Mouse (Mus musculus) heart, embryonic 13.5 days (tissue): Measurements from ENCODE around the gene Tex22. TPM values are rescaled to one million over a fixed set of nuclear protein-coding genes. Genes with fewer than 3 reads are reported as not detected.

Experiments
- ATAC-seq: fragments of 200-750 bp; cut with Nextera tagmentation; 2 replicates; pipeline ENCODE4 v1.8.0; 2017; ENCODE audit warnings: moderate TSS enrichment; ENCODE audit not compliant: insufficient number of reproducible peaks, low FRiP score, low TSS enrichment; ENCODE audit errors: extremely low read depth
- H3K27ac ChIP-seq: fragments of 300-500 bp; sonication (generic); replicated peaks from 2 replicates; pipeline ENCODE4 v1.5.1; 2015; ENCODE audit warnings: moderate library complexity, mild to moderate bottlenecking, inconsistent platforms
- H3K27me3 ChIP-seq: fragments of 300-500 bp; sonication (generic); replicated peaks from 2 replicates; pipeline ENCODE4 v1.6.1; 2015; ENCODE audit warnings: mild to moderate bottlenecking, inconsistent platforms
- H3K36me3 ChIP-seq: fragments of 300-500 bp; sonication (generic); 2 replicates; pipeline ENCODE4 v1.6.1; 2015; ENCODE audit warnings: mild to moderate bottlenecking, inconsistent platforms
- H3K4me1 ChIP-seq: fragments of 300-500 bp; sonication (generic); 2 replicates; pipeline ENCODE4 v1.6.1; 2015; ENCODE audit warnings: inconsistent platforms
- H3K4me2 ChIP-seq: fragments of 300-500 bp; sonication (generic); 2 replicates; pipeline ENCODE4 v1.6.1; 2015; ENCODE audit warnings: inconsistent platforms, mild to moderate bottlenecking, moderate library complexity
- H3K4me3 ChIP-seq: fragments of 300-500 bp; sonication (generic); 2 replicates; pipeline ENCODE4 v1.5.1; 2015; ENCODE audit warnings: moderate library complexity, mild to moderate bottlenecking, inconsistent platforms
- H3K9ac ChIP-seq: fragments of 300-500 bp; sonication (generic); 2 replicates; pipeline ENCODE4 v1.6.1; 2015; ENCODE audit warnings: inconsistent platforms, mild to moderate bottlenecking, moderate library complexity
- H3K9me3 ChIP-seq: fragments of 300-500 bp; sonication (generic); 2 replicates; pipeline ENCODE4 v1.6.1; 2016; ENCODE audit warnings: inconsistent platforms
- WGBS: fragments of 180-500 bp; shearing (Covaris S2); methylation state at CpG from one replicate; pipeline ENCODE4 v1.1.7; 2015; ENCODE audit warnings: mixed read lengths; 5-methylcytosine and 5-hydroxymethylcytosine counted together
- polyA plus RNA-seq: library from polyadenylated mRNA; unstranded; fragments of >200 nt; fragmentation: Nextera tagmentation; extraction: Ambion mirVana; gene quantifications from 2 replicates; pipeline ENCODE4 v1.2.1, GENCODE M21; 2015

The Tex22 gene
- polyA plus RNA-seq, 1 experiment from 2014 or later = not detected

DNA sequence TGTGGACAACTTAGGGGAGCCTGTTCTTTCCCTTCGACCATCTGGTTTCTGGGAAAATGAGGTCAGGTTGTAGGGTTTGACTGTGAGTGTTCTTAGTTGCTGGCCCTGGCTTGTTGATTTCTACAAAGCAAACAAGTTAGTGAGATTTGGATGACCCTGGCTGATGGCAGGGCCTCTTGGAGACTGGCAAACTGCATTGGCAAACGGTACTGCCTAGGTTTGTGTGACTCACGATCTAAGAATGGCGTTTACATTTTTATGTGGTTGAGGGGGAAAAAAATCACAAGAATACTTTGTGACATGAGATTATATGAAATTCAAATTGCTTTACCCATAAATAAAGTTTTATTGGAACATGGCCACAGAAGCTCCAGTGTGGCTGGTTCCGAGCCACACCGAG lies 32.1 kb downstream of the Tex22 start:
- Histone ChIP-seq H3K4me1 (peaks cover 73% of the 10 kb centered on the region), H3K9ac (no peak overlapping the region)

DNA sequence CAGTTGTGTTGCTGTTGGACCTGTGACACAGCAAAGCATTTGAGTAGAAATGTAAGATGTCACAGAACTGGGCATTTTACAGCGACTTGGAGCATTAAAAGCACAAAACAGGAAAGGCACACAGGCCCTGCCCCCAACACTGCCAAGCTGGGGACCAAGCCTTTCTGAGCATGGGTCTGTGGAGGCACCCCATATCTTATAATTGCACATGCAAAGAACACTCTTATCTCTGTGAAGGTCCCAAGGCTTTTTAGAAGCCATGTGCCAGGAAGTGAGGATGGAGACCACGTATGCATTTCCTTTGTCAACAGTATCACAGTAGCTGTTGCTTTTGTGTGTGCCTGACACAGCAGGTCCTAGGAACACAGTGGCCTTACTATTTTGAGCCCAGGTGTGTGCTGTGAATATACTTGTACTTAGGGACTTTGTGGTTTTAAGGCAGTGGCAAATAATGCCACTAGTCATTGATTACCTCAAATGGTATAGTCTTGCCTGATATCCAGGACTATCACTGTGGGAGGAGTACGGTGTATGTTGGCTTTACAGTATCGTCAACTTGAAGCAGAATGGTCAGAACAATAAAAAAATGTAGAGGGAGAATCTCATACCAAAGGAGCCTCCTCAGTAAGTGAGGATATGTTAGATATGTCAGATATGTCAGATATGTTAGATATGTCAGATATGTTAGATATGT lies 33.3 kb downstream of the Tex22 start:
- no peak for ATAC-seq
- Histone ChIP-seq H3K27ac (peak overlapping the region; percentile 28; the same call in 1 of the 2 replicates), H3K4me1 (peaks cover 65% of the 10 kb centered on the region)

More for the DNA sequence above, 32.1 kb downstream of the Tex22 start:
- H3K27me3 ChIP-seq = no peaks in the 10 kb centered on the region
- no peak overlapping the region for H3K4me3 ChIP-seq
- 87% methylated on average over 6 of the region's 6 CpGs for WGBS
- H3K4me2 ChIP-seq = no peak overlapping the region
- no peaks in the 10 kb centered on the region for H3K9me3 ChIP-seq
- H3K36me3 ChIP-seq = peaks cover 17% of the 10 kb centered on the region
- 0 out of 2 replicates have a peak overlapping the region, but pooled peaks have one; percentile 15 for H3K27ac ChIP-seq
- ATAC-seq = no peak

DNA sequence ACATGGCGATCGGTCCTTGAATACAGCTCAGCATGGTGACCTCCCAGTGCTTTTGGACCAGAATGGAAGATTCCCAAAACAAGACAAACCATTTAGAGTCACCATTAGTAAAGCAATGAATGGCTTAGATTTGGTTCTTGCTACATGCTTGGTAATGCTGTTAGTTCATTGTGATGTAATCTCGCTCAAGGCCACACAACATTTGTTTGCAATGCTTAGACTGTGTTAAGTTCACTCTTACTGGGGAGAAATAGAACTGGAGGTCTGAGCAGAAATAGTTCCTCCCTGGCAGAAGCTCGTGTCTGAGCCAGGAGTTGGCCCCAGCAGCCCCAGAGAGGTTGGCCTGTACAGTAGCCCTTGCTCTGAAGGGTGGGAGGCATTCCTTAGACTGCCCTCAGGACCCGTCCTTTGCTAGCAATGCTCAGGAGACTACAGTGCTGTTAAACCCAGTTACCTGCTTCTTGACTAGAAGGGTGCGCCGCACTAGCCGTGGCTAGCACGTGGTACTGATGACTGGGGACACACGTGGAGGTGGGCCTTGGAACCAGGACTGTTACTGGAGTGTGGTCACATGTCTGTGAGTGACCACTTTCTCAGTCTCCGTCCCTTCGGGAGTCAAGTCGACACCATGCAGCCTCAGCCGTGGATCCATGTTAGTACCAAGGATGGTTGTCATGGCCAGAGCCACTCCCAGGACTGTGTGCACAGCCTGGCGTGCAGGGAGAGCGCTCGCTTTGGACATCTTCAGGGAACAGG lies 34.4 kb downstream of the Tex22 start:
- Histone ChIP-seq H3K27me3 (no peaks in the 10 kb centered on the region), H3K36me3 (peaks cover 36% of the 10 kb centered on the region), H3K4me3 (no peak overlapping the region), H3K27ac (no peak overlapping the region), H3K9ac (0 out of 2 replicates have a peak overlapping the region, but pooled peaks have one; percentile 1), H3K9me3 (no peaks in the 10 kb centered on the region), H3K4me1 (peaks cover 53% of the 10 kb centered on the region), H3K4me2 (no peak overlapping the region)
- no peak for ATAC-seq
- WGBS = 81% methylated on average over 17 of the region's 17 CpGs

More for the DNA sequence above, 33.3 kb downstream of the Tex22 start:
- H3K27me3 ChIP-seq = no peaks in the 10 kb centered on the region
- WGBS = 60% methylated on average over 4 of the region's 4 CpGs
- peak overlapping the region; percentile 10; the same call in 1 of the 2 replicates for H3K9ac ChIP-seq
- H3K4me3 ChIP-seq = no peak overlapping the region
- H3K36me3 ChIP-seq = peaks cover 25% of the 10 kb centered on the region
- no peak overlapping the region for H3K4me2 ChIP-seq
- H3K9me3 ChIP-seq = no peaks in the 10 kb centered on the region

DNA sequence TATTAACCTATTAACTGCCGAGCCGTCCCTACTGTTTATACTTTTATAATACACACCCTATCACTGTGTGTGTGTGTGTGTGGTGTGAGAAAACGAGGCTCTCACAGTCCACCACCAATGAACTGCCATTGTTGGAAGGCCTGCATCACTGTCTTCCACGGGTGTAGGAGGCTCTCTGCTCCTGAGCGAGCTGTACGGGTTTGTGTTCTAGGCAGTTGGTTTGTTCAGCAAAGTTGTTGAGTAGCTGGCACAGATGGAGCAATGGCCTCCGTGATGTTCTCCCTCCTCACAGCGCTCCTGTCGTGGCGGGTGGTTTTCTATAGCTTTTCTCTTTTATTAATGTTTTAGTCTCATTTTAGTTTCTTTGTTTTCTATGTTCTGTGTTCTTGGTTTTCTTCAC lies 35.5 kb downstream of the Tex22 start:
- no peak overlapping the region for H3K27ac ChIP-seq
- WGBS = 88% methylated on average over 10 of the region's 10 CpGs
- H3K27me3 ChIP-seq = no peaks in the 10 kb centered on the region
- H3K4me2 ChIP-seq = no peak overlapping the region
- H3K4me3 ChIP-seq = no peak overlapping the region
- H3K9me3 ChIP-seq = no peaks in the 10 kb centered on the region
- ATAC-seq = no peak
- no peak overlapping the region for H3K9ac ChIP-seq
- peaks cover 43% of the 10 kb centered on the region for H3K4me1 ChIP-seq
- peaks cover 42% of the 10 kb centered on the region for H3K36me3 ChIP-seq

DNA sequence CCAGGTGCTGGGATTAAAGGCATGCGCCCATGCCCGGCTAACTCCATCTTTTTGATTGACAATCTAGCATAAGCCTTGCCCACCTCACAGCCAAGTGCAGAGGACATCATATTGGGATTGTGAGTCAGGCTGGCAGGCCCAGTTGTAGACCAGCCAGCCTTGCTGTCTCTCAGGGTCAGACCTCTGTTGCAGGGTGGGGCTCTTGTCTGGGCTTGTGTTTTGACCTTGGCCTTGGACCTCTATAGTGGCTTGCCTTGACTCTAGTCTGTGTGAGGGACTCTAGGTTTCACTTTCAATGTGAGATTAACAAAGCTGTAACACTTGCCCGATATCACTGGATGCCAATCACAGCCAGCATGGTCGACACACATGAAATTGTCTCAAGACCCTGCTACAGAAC lies 39.8 kb downstream of the Tex22 start:
- Histone ChIP-seq H3K27me3 (no peaks in the 10 kb centered on the region), H3K4me1 (peaks cover 12% of the 10 kb centered on the region), H3K4me3 (no peak overlapping the region), H3K27ac (no peak overlapping the region), H3K36me3 (peaks cover 70% of the 10 kb centered on the region), H3K4me2 (no peak overlapping the region), H3K9ac (no peak overlapping the region), H3K9me3 (no peaks in the 10 kb centered on the region)
- no peak for ATAC-seq
- 81% methylated on average over 4 of the region's 4 CpGs for WGBS

DNA sequence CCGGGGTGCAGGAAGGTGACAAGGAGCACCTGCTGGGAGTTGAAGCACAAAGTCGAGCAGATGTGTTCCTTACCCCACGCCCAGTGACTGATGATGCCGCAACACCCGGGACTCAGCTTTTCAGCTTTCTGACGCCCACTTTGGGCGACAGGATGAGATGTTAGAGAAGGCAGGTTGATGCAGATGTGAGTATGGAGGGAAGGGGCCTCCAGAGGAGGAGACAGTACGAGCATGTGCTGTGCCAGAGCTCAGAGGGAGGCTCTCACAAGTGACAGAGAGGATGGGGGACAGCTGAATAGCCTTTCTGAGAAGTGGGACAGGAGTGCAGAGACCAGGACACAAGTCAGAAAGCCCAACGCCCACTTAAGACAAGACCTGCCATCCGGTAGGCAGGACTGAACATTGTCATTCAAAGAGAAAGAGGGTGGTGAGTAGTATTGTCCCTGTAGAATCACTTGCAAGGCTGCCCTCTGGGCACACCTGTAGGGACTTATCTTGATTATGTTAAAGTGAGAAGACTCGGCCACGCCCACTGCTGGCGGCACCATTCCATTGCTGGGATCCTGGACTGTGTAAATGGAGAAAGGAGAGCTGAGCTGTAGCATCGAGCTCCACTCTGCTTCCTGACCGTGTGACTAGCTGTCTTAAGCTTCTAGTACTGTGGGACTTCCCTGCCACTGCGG lies 40.7 kb downstream of the Tex22 start:
- H3K4me3 ChIP-seq = no peak overlapping the region
- no peak overlapping the region for H3K4me2 ChIP-seq
- 78% methylated on average over 16 of the region's 16 CpGs for WGBS
- H3K9ac ChIP-seq = no peak overlapping the region
- peaks cover 74% of the 10 kb centered on the region for H3K36me3 ChIP-seq
- no peaks in the 10 kb centered on the region for H3K27me3 ChIP-seq
- ATAC-seq = no peak
- peaks cover 18% of the 10 kb centered on the region; the same call in 1 of the 2 replicates for H3K4me1 ChIP-seq
- no peaks in the 10 kb centered on the region for H3K9me3 ChIP-seq
- no peak overlapping the region for H3K27ac ChIP-seq

DNA sequence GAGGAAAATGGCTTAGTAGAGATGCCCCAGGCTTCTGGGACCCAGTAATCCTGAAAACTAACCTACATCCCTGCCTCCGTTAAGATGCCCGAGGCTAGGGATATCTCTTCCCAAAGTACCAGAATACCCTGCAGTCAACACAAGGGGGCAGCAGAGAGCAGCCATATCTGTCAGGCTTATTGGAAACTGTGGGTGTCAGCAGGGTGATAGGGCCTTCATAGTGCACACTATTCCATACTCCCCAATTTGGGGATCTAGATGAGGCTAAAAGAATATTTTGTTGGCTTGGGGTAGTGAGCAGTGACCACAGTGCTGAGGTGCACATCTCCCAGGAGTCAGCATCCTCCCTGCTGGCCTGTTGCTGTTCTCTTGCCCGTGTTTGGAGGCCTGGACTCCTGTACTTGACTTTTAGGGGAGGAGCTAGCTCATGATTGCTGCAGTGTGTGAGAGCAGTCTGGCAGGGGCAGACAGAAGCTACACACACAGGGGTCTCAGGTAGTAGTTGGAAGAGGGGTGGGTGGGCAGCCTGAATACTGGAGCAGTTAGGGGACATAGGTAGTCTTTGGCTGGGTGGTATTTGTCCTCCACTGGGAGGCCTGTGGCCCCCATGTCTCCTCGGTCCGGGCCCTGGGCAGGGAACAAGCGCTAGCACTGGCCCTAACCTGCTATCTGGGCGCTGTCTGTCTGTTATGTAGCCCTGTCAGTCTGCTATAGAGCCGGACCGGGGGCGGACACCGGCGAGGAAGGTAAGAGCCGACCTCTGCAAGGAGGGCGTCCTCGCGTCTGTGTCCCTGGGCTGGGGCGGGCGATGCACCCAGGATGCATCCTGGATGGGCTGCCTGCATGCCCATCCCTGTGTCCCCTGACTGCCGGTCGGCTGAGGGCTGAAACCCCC lies 45.5 kb downstream of the Tex22 start:
- Histone ChIP-seq H3K4me1 (peaks cover 20% of the 10 kb centered on the region), H3K27ac (0 out of 2 replicates have a peak overlapping the region, but pooled peaks have one; percentile 9), H3K4me3 (no peak overlapping the region), H3K27me3 (no peaks in the 10 kb centered on the region), H3K9me3 (no peaks in the 10 kb centered on the region), H3K9ac (peak overlapping the region; percentile 41), H3K36me3 (peaks cover 92% of the 10 kb centered on the region), H3K4me2 (no peak overlapping the region)
- WGBS = 79% methylated on average over 20 of the region's 20 CpGs
- ATAC-seq = no peak

DNA sequence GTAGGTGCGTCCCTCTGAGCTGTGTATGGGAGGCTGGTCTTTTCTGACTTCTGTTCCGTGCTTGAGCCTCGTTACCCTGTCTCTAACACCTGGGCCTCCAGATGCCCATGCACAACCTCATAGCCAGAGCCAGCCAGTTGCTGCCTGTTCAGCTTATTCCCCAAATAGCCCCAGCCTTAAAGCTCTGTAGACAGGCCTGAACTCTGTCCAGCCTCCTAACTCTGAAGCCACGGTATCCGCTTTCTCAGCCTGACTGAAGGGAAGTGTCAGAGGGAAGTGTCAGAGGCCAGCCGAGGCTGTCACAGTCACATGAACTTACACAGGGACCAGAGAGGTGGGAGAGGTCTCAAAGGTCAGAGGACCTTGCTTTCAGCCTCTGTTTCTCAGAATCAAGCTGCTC lies 50.4 kb downstream of the Tex22 start:
- Histone ChIP-seq H3K36me3 (peaks cover 100% of the 10 kb centered on the region), H3K4me2 (no peak overlapping the region), H3K4me3 (no peak overlapping the region), H3K9ac (peak overlapping the region; percentile 33; the same call in 1 of the 2 replicates), H3K4me1 (peaks cover 16% of the 10 kb centered on the region), H3K9me3 (no peaks in the 10 kb centered on the region), H3K27me3 (no peaks in the 10 kb centered on the region), H3K27ac (peak overlapping the region; percentile 34; the same call in 1 of the 2 replicates)
- 66% methylated on average over 6 of the region's 6 CpGs for WGBS
- ATAC-seq = no peak

DNA sequence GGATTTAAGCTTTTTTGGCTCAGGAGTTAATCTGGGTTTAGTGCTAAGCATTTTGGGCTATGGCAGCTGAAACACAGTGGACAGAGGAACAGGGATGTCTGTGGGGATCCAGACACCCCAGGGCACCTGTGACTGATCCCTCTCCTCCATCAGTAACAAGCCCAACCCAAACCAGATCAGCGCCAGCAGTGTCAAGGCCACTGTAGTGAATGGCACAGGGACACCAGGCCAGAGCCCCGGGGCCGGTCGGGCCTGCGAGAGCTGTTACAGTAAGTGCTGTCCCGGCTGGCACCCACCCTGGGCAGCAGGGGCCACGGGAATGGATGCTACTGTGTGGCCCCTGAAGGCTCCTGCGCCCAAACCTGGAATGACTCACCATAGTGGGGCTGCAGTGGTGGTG lies 56.4 kb downstream of the Tex22 start:
- Histone ChIP-seq H3K36me3 (peaks cover 98% of the 10 kb centered on the region), H3K4me3 (no peak overlapping the region), H3K4me2 (no peak overlapping the region), H3K27me3 (no peaks in the 10 kb centered on the region), H3K4me1 (peaks cover 44% of the 10 kb centered on the region), H3K9ac (no peak overlapping the region), H3K27ac (no peak overlapping the region), H3K9me3 (no peaks in the 10 kb centered on the region)
- no peak for ATAC-seq
- 95% methylated on average over 8 of the region's 8 CpGs for WGBS

DNA sequence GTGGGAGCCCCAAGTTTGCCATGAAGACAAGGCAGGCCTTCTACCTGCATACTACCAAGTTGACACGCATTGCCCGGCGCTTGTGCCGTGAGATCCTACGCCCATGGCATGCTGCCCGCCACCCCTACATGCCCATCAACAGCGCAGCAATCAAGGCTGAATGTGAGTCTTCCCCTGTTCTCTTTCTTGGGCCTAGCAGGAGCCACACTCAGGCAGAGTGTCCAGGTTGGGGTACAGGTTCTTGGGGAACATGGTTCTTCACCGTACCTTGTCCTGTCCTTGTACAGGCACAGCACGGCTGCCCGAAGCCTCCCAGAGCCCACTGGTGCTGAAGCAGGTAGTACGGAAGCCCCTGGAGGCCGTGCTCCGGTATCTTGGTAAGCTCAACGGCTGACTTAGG lies 57.3 kb downstream of the Tex22 start:
- Histone ChIP-seq H3K27ac (peak overlapping the region; percentile 97), H3K4me1 (peaks cover 53% of the 10 kb centered on the region), H3K9me3 (no peaks in the 10 kb centered on the region), H3K27me3 (no peaks in the 10 kb centered on the region), H3K9ac (peak overlapping the region; percentile 24; the same call in 1 of the 2 replicates), H3K36me3 (peaks cover 98% of the 10 kb centered on the region), H3K4me2 (no peak overlapping the region), H3K4me3 (no peak overlapping the region)
- no peak for ATAC-seq
- 93% methylated on average over 14 of the region's 14 CpGs for WGBS
